Mouse (Mus musculus) skeletal muscle tissue, postnatal 0 days (tissue): ENCODE data around the gene Gm2016. TPM values are rescaled to one million over a fixed set of nuclear protein-coding genes. Genes with fewer than 3 reads are reported as not detected.

ENCODE experiments used
- polyA plus RNA-seq: library from polyadenylated mRNA; unstranded; fragments of >200 nt; fragmentation: Nextera tagmentation; extraction: Ambion mirVana; gene quantifications from 2 replicates; pipeline ENCODE4 v1.2.1, GENCODE M21; 2015

Gene Gm2016
- not detected in 2 replicates for polyA plus RNA-seq

GRCm38 (mm10) chr12:87873772-87874171 lies at the start of gene Gm2016:
Gene Gm2016 (plus strand): TSS chr12:87874072.

GRCm38 (mm10) chr12:87842239-87842638 lies 31.6 kb upstream of the Gm2016 start, which contains the start of gene Gm2001:
Gene Gm2001 (minus strand): TSS chr12:87842339.

GRCm38 (mm10) chr12:87895070-87895469 lies 21.2 kb downstream of the Gm2016 start, which contains the start of gene Gm2022:
Gene Gm2022 (plus strand): TSS chr12:87895370.

GRCm38 (mm10) chr12:87919721-87920120 lies 45.8 kb downstream of the Gm2016 start, which contains the start of gene Gm2035:
Gene Gm2035 (minus strand): TSS chr12:87919857.

Other genes with a start within 250 kb of the Gm2016 start
- not detected in 2 replicates for gene Gm16381, start 229.5 kb upstream of the Gm2016 start, polyA plus RNA-seq
- gene Gm21319, start 98.3 kb upstream of the Gm2016 start, polyA plus RNA-seq, result not detected in 2 replicates
- not detected in 2 replicates for gene Gm21936, start 78.6 kb upstream of the Gm2016 start, polyA plus RNA-seq
- not detected in 2 replicates for gene BB287469, start 57.5 kb upstream of the Gm2016 start, polyA plus RNA-seq
- not detected in 2 replicates for gene Gm2001, start 31.7 kb upstream of the Gm2016 start, polyA plus RNA-seq
- gene Gm2022, start 21.3 kb downstream of the Gm2016 start, polyA plus RNA-seq, result not detected in 2 replicates
- gene Gm2035, start 45.8 kb downstream of the Gm2016 start, polyA plus RNA-seq, result not detected in 2 replicates
- not detected in 2 replicates for gene Gm2042, start 80.0 kb downstream of the Gm2016 start, polyA plus RNA-seq
- not detected in 2 replicates for gene Gm2075, start 137.8 kb downstream of the Gm2016 start, polyA plus RNA-seq
- not detected in 2 replicates for gene Gm6803, start 144.7 kb downstream of the Gm2016 start, polyA plus RNA-seq
- gene Gm2056, start 152.9 kb downstream of the Gm2016 start, polyA plus RNA-seq, result not detected in 2 replicates
- gene Gm16368, start 209.6 kb downstream of the Gm2016 start, polyA plus RNA-seq, result not detected in 2 replicates